Mouse (Mus musculus): ENCODE measurements around the gene Gm6526. TPM values are rescaled to one million over a fixed set of nuclear protein-coding genes. Genes with fewer than 3 reads are reported as not detected.
"Not testable (repeated sequence)": the region's sequence is repeated elsewhere in the genome, so short reads cannot be mapped to it uniquely, and the experiment has no call there.

Gm6526 gene
- not detected for total RNA-seq (2021)
- long read RNA-seq, experiment 1: 0 reads
- long read RNA-seq, experiment 2: 0 reads

GRCm38 (mm10) chr14:43747566-43747965 lies at the start of gene Gm6526:
Gene Gm6526, plus strand, starts transcription at chr14:43747866.
- DNase-seq: not testable (repeated sequence)

DNA sequence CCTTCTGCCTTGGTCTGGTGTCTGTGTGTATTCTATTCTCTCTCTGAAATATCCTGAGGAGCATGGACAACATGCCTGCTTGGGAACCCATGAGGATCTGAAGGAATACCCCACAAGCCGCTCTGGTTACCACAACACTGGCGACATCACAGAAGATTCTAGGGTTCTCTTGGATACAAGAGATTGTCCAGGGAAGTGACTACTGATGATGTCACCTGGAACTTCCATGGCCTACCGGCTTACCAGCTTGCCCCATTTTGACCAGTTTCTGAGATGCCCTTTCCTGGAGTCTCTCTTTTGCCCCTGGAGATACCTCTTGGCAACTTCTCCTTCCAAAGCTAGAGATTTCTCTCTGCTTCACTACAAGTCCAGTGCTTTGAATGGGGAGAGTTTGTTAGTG lies 20.3 kb upstream of the Gm6526 start, which contains the start of gene Gm16506:
Gene Gm16506 (minus strand): TSS at position 101 of the 400 bp plus-strand sequence.
- not testable (repeated sequence) for DNase-seq

- not testable (repeated sequence) for DNase-seq
Measured at GRCm38 (mm10) chr14:43784645-43785044, 37.0 kb downstream of the Gm6526 start, which contains the start of gene Gm8180. Gene Gm8180, minus strand, starts transcription at chr14:43784745.

DNA sequence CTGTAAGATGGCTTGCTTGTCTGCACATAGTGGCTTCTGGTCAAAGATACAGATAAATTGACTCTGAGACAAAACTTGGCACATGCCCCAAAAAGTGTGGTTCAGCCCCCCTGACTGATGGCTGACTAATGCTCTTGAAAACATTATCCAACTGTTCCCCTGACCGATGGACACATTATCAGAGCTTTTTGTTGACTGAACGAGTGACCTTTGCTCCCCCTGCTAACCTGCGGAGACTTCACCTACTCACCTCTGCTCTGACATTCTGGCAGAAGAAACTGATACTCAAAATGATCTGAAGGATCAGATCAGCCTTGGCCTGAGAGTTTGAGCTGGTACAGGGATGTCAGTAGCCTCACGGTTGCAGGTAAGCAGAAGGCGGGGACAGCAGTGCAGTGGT lies 46.1 kb downstream of the Gm6526 start:
- not testable (repeated sequence) for DNase-seq

DNA sequence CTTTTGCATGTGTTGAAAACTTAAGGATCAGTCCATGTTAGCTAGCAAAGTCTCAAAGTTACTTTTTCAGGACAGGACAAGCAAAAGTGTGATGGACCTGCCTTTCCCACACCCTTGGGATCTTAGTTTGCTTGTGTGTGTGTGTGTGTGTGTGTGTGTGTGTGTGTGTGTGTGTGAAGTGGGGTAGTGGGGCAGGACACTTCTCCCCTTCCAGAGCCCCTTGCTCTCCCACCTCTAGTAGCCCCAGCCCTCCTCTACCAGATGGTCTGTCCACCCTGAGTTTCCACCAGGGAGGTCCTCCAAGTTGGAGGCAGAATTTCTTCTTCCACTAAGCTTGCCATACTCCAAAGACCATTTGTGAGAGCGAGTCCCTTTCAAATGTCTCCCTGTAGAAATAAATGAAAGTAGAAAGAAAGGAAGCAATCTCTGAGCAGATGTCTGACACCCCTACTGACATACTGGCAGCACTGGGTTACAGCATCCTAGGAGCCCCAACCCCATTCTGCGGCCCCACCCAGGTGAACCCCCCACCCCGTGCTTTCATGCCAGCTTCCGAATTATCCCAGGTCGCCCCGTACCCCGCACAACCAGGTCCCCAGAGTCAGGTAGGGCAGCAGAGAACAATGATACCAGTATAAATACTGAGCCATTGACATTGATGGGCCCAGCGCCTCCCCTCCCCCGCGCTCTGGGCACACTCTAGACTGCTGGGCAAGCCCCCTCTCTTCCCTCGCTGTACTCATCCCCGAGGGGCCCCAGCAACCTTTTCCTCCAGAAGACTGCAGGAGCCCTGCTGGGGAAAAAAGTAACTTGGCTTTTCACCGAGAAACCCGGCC lies 48.6 kb downstream of the Gm6526 start:
- no peak for DNase-seq

GRCm38 (mm10) chr14:43796905-43797470 lies 49.3 kb downstream of the Gm6526 start:
- not testable (repeated sequence) for DNase-seq

DNA sequence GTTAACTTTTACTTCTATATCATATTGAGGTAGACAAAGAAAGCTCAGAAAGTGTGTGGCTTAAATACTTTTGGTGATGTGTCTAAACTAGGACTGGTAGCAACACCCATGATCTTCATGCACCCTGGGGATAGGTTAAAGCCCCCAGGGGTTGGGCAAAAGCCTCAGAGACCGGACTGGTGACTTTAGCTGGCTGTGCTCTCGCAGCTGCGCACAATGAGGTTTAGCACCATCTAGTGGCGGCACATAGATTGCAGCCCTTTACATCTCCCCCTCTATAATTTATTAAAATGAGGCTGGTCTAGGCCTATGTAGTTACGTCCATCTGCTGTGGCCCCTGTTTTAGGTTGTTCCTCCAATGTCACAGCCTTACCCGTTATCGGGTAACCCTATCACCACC lies 56.8 kb downstream of the Gm6526 start:
- DNase-seq: not testable (repeated sequence)

Other genes with a start within 250 kb of the Gm6526 start
- not detected for gene Gm5799, start 204.3 kb upstream of the Gm6526 start, total RNA-seq (2021)
- not detected for gene Gm17654, start 168.7 kb upstream of the Gm6526 start, total RNA-seq (2021)
- gene Gm10375, start 139.9 kb upstream of the Gm6526 start, total RNA-seq (2021): not detected
- gene Gm8165, start 70.7 kb upstream of the Gm6526 start, total RNA-seq (2021): not detected
- under 1 TPM; 0.27 to 0.36 TPM for gene Gm7324, start 50.0 kb upstream of the Gm6526 start, total RNA-seq (2021)
- not detected for gene Gm16506, start 20.4 kb upstream of the Gm6526 start, total RNA-seq (2021)
- not detected for gene Gm8180, start 36.9 kb downstream of the Gm6526 start, total RNA-seq (2021)
- gene Ear1, start 127.7 kb downstream of the Gm6526 start, total RNA-seq (2021): not detected
- not detected for gene Ear10, start 175.7 kb downstream of the Gm6526 start, total RNA-seq (2021)
- under 1 TPM in 1 of 2 experiments, not detected in 1; 0.28 TPM for gene Gm8113, start 177.5 kb downstream of the Gm6526 start, total RNA-seq (2021)
- gene Ang5, start 209.2 kb downstream of the Gm6526 start, total RNA-seq (2021): not detected